Mouse (Mus musculus) bone marrow macrophage, adult 2 months (primary cell): ENCODE data around the gene Mapre1. TPM values are rescaled to one million over a fixed set of nuclear protein-coding genes. Genes with fewer than 3 reads are reported as not detected.

Source experiments
- H3K27ac ChIP-seq: 2 replicates; pipeline ENCODE4 v1.5.1; 2012; ENCODE audit warnings: low read depth, low read length; ENCODE audit not compliant: insufficient read depth
- H3K4me1 ChIP-seq: 2 replicates; pipeline ENCODE4 v1.6.1; 2012; ENCODE audit warnings: low read length; ENCODE audit not compliant: control insufficient read depth, insufficient read depth
- H3K4me3 ChIP-seq: 2 replicates; pipeline ENCODE4 v1.5.1; 2012; ENCODE audit warnings: mild to moderate bottlenecking, low read length, moderate library complexity; ENCODE audit not compliant: insufficient read depth
- CTCF ChIP-seq: IDR thresholded peaks from 2 replicates; pipeline ENCODE4 v1.5.1; 2012; ENCODE audit warnings: low read depth, mild to moderate bottlenecking, low read length, moderate library complexity
- POLR2A ChIP-seq: IDR thresholded peaks from 2 replicates; pipeline ENCODE4 v1.6.1; 2012; ENCODE audit warnings: mild to moderate bottlenecking, low read depth, low read length, borderline replicate concordance
- polyA plus RNA-seq: library from polyadenylated mRNA; stranded (reverse); fragments of >200 nt; gene quantifications from 2 replicates; pipeline ENCODE4 v1.2.4, GENCODE M21; 2012; ENCODE audit not compliant: missing spikeins, insufficient read depth, insufficient read length

Mapre1 gene
- polyA plus RNA-seq, 1 experiment: 93.2 TPM

- no peaks in the 10 kb centered on the region for H3K4me1 ChIP-seq
- H3K27ac ChIP-seq: no peak overlapping the region
- TF ChIP-seq CTCF: no peak
- no peak for TF ChIP-seq POLR2A
- no peak overlapping the region for H3K4me3 ChIP-seq
Measured at GRCm38 (mm10) chr2:153724424-153724823, 16.6 kb upstream of the Mapre1 start.

- Histone ChIP-seq H3K27ac (no peak overlapping the region), H3K4me3 (no peak overlapping the region), H3K4me1 (no peaks in the 10 kb centered on the region)
- TF ChIP-seq CTCF: no peak
Measured at GRCm38 (mm10) chr2:153724871-153725270, 16.2 kb upstream of the Mapre1 start.

GRCm38 (mm10) chr2:153725291-153725690 lies 15.8 kb upstream of the Mapre1 start:
- no peak for TF ChIP-seq POLR2A
- no peak for TF ChIP-seq CTCF
- Histone ChIP-seq H3K4me1 (no peaks in the 10 kb centered on the region), H3K27ac (no peak overlapping the region), H3K4me3 (no peak overlapping the region)

GRCm38 (mm10) chr2:153734033-153734432 lies 7.0 kb upstream of the Mapre1 start:
- H3K4me1 ChIP-seq: no peaks in the 10 kb centered on the region
- no peak overlapping the region for H3K4me3 ChIP-seq
- no peak for TF ChIP-seq POLR2A
- TF ChIP-seq CTCF: no peak
- no peak overlapping the region for H3K27ac ChIP-seq

GRCm38 (mm10) chr2:153741437-153742065 lies 477 bp downstream of the Mapre1 start:
- H3K4me1 ChIP-seq: peaks cover 23% of the 10 kb centered on the region
- TF ChIP-seq CTCF (no peak), POLR2A (no peak)
- H3K27ac ChIP-seq: peak overlapping the region; percentile 58
- H3K4me3 ChIP-seq: peak overlapping the region; percentile 95

- Histone ChIP-seq H3K4me1 (peaks cover 28% of the 10 kb centered on the region), H3K27ac (no peak overlapping the region), H3K4me3 (no peak overlapping the region)
- TF ChIP-seq CTCF: no peak
- TF ChIP-seq POLR2A: no peak
Measured at GRCm38 (mm10) chr2:153747994-153748393, 6.9 kb downstream of the Mapre1 start.

GRCm38 (mm10) chr2:153750363-153750762 lies 9.3 kb downstream of the Mapre1 start:
- TF ChIP-seq POLR2A (no peak), CTCF (no peak)
- H3K4me1 ChIP-seq: peaks cover 21% of the 10 kb centered on the region
- no peak overlapping the region for H3K4me3 ChIP-seq
- peak overlapping the region; percentile 41 for H3K27ac ChIP-seq

GRCm38 (mm10) chr2:153762121-153762520 lies 21.0 kb downstream of the Mapre1 start:
- Histone ChIP-seq H3K4me1 (peaks cover 8% of the 10 kb centered on the region), H3K27ac (no peak overlapping the region), H3K4me3 (no peak overlapping the region)
- TF ChIP-seq POLR2A (no peak), CTCF (no peak)

- Histone ChIP-seq H3K4me1 (no peaks in the 10 kb centered on the region), H3K27ac (no peak overlapping the region), H3K4me3 (no peak overlapping the region)
- no peak for TF ChIP-seq POLR2A
Measured at GRCm38 (mm10) chr2:153767484-153767883, 26.4 kb downstream of the Mapre1 start.

GRCm38 (mm10) chr2:153768881-153769280 lies 27.8 kb downstream of the Mapre1 start:
- TF ChIP-seq POLR2A (no peak), CTCF (no peak)
- Histone ChIP-seq H3K4me1 (peaks cover 10% of the 10 kb centered on the region), H3K27ac (no peak overlapping the region), H3K4me3 (no peak overlapping the region)

- Histone ChIP-seq H3K4me1 (peaks cover 10% of the 10 kb centered on the region), H3K4me3 (no peak overlapping the region), H3K27ac (no peak overlapping the region)
- no peak for TF ChIP-seq CTCF
- TF ChIP-seq POLR2A: no peak
Measured at GRCm38 (mm10) chr2:153772950-153773349, 31.9 kb downstream of the Mapre1 start.
